Mouse (Mus musculus) lung, postnatal 0 days (tissue): ENCODE results near the gene Leng8. TPM values are rescaled to one million over a fixed set of nuclear protein-coding genes. Genes with fewer than 3 reads are reported as not detected.

Source experiments
- ATAC-seq: fragments of 200-750 bp; cut with Nextera tagmentation; 2 replicates; pipeline ENCODE4 v1.8.0; 2017; ENCODE audit warnings: moderate library complexity
- DNase-seq: peaks from one replicate; pipeline ENCODE4 v3.0.0-alpha.2; 2016; ENCODE audit warnings: low spot score
- H3K27ac ChIP-seq: fragments of 300-500 bp; sonication (generic); 2 replicates; pipeline ENCODE4 v1.5.1; 2014; ENCODE audit warnings: antibody characterized with exemption, mild to moderate bottlenecking, low read length, mixed read lengths
- H3K27me3 ChIP-seq: fragments of 300-500 bp; sonication (generic); replicated peaks from 2 replicates; pipeline ENCODE4 v1.6.1; 2014; ENCODE audit warnings: low read length, mixed read lengths; ENCODE audit not compliant: insufficient read depth
- H3K36me3 ChIP-seq: fragments of 300-500 bp; sonication (generic); 2 replicates; pipeline ENCODE4 v1.6.1; 2014; ENCODE audit warnings: low read length, mixed read lengths; ENCODE audit not compliant: insufficient read depth
- H3K4me1 ChIP-seq: fragments of 300-500 bp; sonication (generic); 2 replicates; pipeline ENCODE4 v1.6.1; 2014; ENCODE audit warnings: antibody characterized with exemption, low read depth, low read length, mixed read lengths; ENCODE audit not compliant: insufficient read depth
- H3K4me2 ChIP-seq: fragments of 300-500 bp; sonication (generic); replicated peaks from 2 replicates; pipeline ENCODE4 v1.6.1; 2014; ENCODE audit warnings: low read depth, mild to moderate bottlenecking, low read length, moderate library complexity, mixed read lengths
- H3K4me3 ChIP-seq: fragments of 300-500 bp; sonication (generic); 2 replicates; pipeline ENCODE4 v1.5.1; 2014; ENCODE audit warnings: low read depth, low read length
- H3K9ac ChIP-seq: fragments of 300-500 bp; sonication (generic); replicated peaks from 2 replicates; pipeline ENCODE4 v1.6.1; 2014; ENCODE audit warnings: low read depth, mild to moderate bottlenecking
- H3K9me3 ChIP-seq: fragments of 300-500 bp; sonication (generic); 2 replicates; pipeline ENCODE4 v1.6.1; 2016; ENCODE audit warnings: low read length, mixed read lengths
- CTCF ChIP-seq: IDR thresholded peaks from 2 replicates; pipeline ENCODE4 v1.5.1; 2016; ENCODE audit warnings: antibody characterized with exemption, mild to moderate bottlenecking
- EP300 ChIP-seq: IDR thresholded peaks from 2 replicates; pipeline ENCODE4 v1.6.1; 2016; ENCODE audit warnings: antibody characterized with exemption, mild to moderate bottlenecking, control low read depth
- WGBS: fragments of 180-500 bp; shearing (Covaris S2); extraction: QIAGEN DNeasy Blood & Tissue Kit; methylation state at CpG from one replicate; pipeline ENCODE4 v1.1.7; 2014; 5-methylcytosine and 5-hydroxymethylcytosine counted together
- polyA plus RNA-seq: library from polyadenylated mRNA; unstranded; fragments of >200 nt; fragmentation: Nextera tagmentation; extraction: Ambion mirVana; gene quantifications from 2 replicates; pipeline ENCODE4 v1.2.1, GENCODE M21; 2015

Gene Leng8
- 28.0 and 29.6 TPM in 2 replicates for polyA plus RNA-seq

DNA sequence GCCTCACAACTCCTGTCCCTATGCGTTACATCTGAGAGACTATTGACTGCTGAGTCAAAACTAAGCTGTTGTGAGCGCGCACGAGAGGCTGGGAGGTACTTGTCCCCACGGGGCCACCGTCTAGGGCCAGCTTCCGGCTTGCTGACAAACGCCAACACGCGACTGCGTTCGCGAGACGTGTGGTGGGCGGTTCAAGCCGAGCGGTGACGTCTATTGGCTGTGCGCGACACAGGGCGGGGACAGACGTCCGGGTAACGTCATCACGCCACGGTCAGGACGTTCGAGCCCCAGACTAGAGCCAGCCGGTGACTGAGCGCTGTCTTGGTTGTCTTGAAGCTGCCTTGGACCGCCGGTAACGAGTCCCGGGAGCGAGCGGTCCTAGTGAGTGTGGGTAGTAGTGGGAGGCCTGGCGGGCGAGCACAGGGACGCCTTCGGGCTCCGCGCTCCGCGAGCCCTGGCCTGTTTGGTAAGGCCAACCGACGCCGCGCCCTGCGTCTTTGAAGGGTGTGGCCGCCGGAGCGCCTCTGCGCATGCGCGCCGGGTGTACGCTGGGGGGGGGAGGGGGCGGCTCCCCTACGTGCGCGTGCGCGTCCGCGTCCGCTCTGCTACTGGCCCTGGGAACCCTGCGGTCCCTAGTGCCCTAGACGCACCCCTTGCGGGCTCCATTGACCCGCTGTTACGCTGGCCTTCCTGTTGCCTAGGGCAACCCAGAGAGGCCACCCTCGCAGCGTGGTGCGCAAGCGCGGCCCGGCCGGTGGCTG, at the start of gene Leng8:
Gene Leng8, plus strand, starts transcription at position 269 of the 761 bp plus-strand sequence.
- no peaks in the 10 kb centered on the region for H3K9me3 ChIP-seq
- H3K9ac ChIP-seq = peak within 1 kb of the TSS; percentile 83
- no peaks in the 10 kb centered on the region for H3K27me3 ChIP-seq
- H3K4me2 ChIP-seq = peak within 1 kb of the TSS; percentile 86
- WGBS = under 1% methylated on average over 60 of the region's 78 CpGs
- peaks cover 33% of the 10 kb centered on the region for H3K36me3 ChIP-seq
- ATAC-seq = peak; percentile 99
- H3K4me3 ChIP-seq = peak within 1 kb of the TSS; percentile 79
- peak within 1 kb of the TSS; percentile 96 for H3K27ac ChIP-seq
- TF ChIP-seq EP300 = peak; percentile 66; the same call in 1 of the 2 replicates
- TF ChIP-seq CTCF = peak; percentile 20; the same call in 1 of the 2 replicates
- peak; percentile 99 for DNase-seq
- H3K4me1 ChIP-seq = 0 out of 2 replicates have a peak, but pooled peaks cover 3% of the 10 kb centered on the region

DNA sequence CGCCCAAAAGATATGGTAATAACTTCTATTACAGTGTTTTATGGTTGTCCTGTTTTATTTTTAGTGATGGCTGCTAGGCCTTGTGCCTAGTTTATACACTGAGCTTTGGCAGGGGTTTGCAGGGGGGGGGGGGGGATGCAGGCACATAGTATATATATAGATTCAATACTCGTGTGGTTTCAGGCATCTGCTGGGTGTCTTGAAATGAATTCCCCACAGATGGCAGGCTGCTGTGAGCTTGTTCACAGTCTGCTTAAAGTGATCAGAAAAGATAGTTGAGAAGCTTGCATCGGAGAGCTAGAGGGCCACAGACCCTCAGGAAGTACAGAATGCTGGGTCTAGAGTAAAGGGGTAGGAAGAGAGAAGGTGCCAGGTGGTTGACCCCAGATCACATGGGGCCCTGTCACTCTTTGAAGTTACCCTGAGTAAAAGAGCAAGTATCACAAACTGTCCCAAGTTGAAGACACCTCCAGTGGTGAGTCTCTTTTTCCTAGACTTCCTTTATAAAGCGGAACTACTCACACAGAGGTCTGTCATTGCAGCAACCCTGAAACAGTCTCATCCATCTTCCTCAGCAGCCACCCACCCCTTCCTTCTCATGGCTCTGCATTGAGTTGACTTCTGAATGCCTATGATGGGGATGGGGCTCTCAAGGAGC, 49.5 kb upstream of the Leng8 start:
- TF ChIP-seq EP300 (no peak), CTCF (no peak)
- Histone ChIP-seq H3K27me3 (no peaks in the 10 kb centered on the region), H3K9me3 (no peaks in the 10 kb centered on the region), H3K27ac (no peak overlapping the region), H3K4me1 (no peaks in the 10 kb centered on the region), H3K4me3 (no peak overlapping the region), H3K4me2 (no peak overlapping the region), H3K36me3 (no peaks in the 10 kb centered on the region), H3K9ac (no peak overlapping the region)
- ATAC-seq (no peak), DNase-seq (no peak)
- WGBS = 67% methylated on average over 4 of the region's 4 CpGs

DNA sequence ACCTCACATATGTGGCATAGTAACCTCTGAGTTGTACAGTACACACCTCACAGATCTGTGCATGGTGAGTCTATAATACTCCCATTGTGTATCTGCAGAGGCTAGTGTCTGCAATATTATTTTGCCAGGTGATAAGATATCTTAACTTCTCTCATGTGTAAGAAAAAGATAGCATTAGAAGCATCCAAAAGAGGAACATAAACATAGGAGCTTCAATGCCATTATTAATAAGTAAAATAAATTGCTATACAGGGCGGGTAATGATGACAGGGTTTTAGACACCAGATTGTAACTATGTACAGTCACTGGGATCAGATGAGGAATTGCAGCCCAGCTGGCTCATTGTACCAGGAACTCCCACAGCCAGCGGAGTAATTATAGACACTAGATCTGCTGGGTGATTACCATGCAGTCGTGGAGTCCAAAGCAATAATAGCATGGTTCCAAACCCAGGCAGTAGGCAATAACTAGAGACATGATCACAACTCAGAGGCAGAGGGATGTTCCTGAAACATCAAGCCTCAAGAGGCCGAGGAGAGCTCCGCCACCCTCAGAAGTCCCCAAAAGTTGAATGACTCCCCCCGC, 48.9 kb upstream of the Leng8 start:
- no peak overlapping the region for H3K27ac ChIP-seq
- H3K4me3 ChIP-seq = no peak overlapping the region
- WGBS = 77% methylated on average over 6 of the region's 6 CpGs
- DNase-seq (no peak), ATAC-seq (no peak)
- H3K36me3 ChIP-seq = no peaks in the 10 kb centered on the region
- H3K9me3 ChIP-seq = no peaks in the 10 kb centered on the region
- no peak for TF ChIP-seq CTCF
- TF ChIP-seq EP300 = no peak
- no peaks in the 10 kb centered on the region for H3K27me3 ChIP-seq
- no peak overlapping the region for H3K9ac ChIP-seq
- no peak overlapping the region for H3K4me2 ChIP-seq
- no peaks in the 10 kb centered on the region for H3K4me1 ChIP-seq

DNA sequence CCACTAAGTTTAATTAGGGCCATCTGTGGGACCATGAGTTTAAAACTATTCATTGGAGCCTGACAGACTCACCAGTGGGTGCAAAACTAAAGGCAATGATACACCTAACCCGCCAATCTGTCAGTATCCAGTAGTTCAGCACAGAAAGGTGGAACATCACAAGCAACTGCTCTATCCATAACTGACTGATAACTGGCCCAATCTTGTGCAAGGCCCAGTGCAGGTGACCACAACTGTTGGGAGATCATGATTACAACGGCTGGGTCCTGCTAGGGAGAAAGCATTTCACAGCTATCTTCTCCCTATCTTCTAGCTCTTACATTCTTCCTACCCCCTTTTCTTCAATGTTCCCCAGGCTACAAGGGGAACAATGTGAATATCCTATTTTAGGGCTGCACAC, 48.2 kb upstream of the Leng8 start:
- DNase-seq (no peak), ATAC-seq (no peak)
- Histone ChIP-seq H3K9me3 (no peaks in the 10 kb centered on the region), H3K36me3 (no peaks in the 10 kb centered on the region), H3K4me1 (no peaks in the 10 kb centered on the region), H3K4me2 (no peak overlapping the region), H3K27me3 (no peaks in the 10 kb centered on the region), H3K4me3 (no peak overlapping the region), H3K27ac (no peak overlapping the region), H3K9ac (no peak overlapping the region)
- TF ChIP-seq CTCF = no peak
- no peak for TF ChIP-seq EP300
- 68% methylated on average over 2 of the region's 2 CpGs for WGBS

DNA sequence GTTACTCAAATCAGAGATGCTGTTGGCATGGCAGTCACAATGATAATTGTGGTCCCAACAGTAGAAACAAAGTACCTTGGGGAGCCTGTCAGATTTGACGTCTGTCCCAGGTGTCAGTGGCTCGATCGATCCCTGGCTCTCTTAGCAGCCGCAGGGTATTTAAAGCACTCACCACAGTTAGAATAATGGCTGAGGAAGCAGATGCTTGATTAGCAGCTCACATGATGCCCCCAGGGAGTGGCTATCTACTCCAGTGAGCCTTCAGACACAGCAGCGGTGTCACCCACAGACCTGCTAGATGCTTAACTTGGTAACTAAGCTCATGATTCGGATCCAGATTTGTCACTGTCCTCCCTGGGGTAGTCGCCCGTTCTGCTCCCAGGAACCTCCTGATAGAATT, 45.7 kb upstream of the Leng8 start:
- 49% methylated on average over 8 of the region's 8 CpGs for WGBS
- Histone ChIP-seq H3K4me2 (no peak overlapping the region), H3K4me1 (no peaks in the 10 kb centered on the region), H3K27ac (no peak overlapping the region), H3K9ac (no peak overlapping the region), H3K36me3 (no peaks in the 10 kb centered on the region), H3K27me3 (no peaks in the 10 kb centered on the region), H3K4me3 (no peak overlapping the region), H3K9me3 (no peaks in the 10 kb centered on the region)
- TF ChIP-seq CTCF (no peak), EP300 (no peak)
- DNase-seq (no peak), ATAC-seq (no peak)

DNA sequence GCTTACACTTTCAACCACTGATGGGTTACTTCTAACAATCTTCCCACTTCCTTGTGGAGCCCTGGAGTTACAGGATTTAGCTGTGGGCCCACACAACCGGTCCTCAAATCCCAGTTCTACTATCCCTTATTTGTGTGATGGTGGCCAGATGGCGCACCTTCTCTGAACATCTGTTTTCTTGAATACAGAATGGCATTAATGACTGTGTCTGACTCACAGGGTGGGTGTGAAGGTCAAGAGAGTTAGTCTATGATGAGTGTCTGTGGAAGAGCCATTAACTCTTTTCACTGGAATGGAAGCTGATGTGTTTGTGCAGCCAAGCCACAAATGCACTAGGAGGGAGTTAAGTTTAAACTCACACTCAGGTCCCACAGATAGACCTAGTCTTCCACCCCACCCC, 38.5 kb upstream of the Leng8 start:
- Histone ChIP-seq H3K36me3 (no peaks in the 10 kb centered on the region), H3K9ac (no peak overlapping the region), H3K4me1 (no peaks in the 10 kb centered on the region), H3K9me3 (no peaks in the 10 kb centered on the region), H3K27ac (no peak overlapping the region), H3K4me2 (no peak overlapping the region), H3K27me3 (no peaks in the 10 kb centered on the region), H3K4me3 (no peak overlapping the region)
- DNase-seq (no peak), ATAC-seq (no peak)
- no peak for TF ChIP-seq CTCF
- WGBS = 77% methylated on average over 2 of the region's 2 CpGs
